Mouse (Mus musculus) ES-E14 (cell line): ENCODE data around the gene Cyp26b1. TPM values are rescaled to one million over a fixed set of nuclear protein-coding genes. Genes with fewer than 3 reads are reported as not detected.
"Not testable (repeated sequence)": the region's sequence is repeated elsewhere in the genome, so short reads cannot be mapped to it uniquely, and the experiment has no call there.

Experiments
- DNase-seq: peaks from one replicate; pipeline ENCODE4 v3.0.0-alpha.2; 2013; ENCODE audit warnings: low read depth, low spot score
- H3K27ac ChIP-seq: 2 replicates; pipeline ENCODE4 v1.5.1; 2012; ENCODE audit warnings: low read depth, mild to moderate bottlenecking, low read length, moderate library complexity, mixed read lengths; ENCODE audit not compliant: poor library complexity, insufficient read depth, severe bottlenecking
- H3K36me3 ChIP-seq: 2 replicates; pipeline ENCODE4 v1.6.1; 2012; ENCODE audit warnings: mild to moderate bottlenecking, low read length, moderate library complexity, mixed read lengths; ENCODE audit not compliant: control insufficient read depth, poor library complexity, insufficient read depth, severe bottlenecking
- H3K4me1 ChIP-seq, 2 experiments: fragments of 150-350 bp in 1 of 2; sonication (generic) in 1 of 2; 2 replicates each; pipeline ENCODE4 v1.6.1; 2012; ENCODE audit warnings: low read length in 2 of 2, mild to moderate bottlenecking in 1 of 2, mixed read lengths in 1 of 2; ENCODE audit not compliant: control insufficient read depth in 2 of 2, insufficient read depth in 2 of 2, poor library complexity in 1 of 2
- H3K4me3 ChIP-seq, 2 experiments: fragments of 150-350 bp in 1 of 2; sonication (generic) in 1 of 2; 2 replicates each; pipeline ENCODE4 v1.5.1; 2012; ENCODE audit warnings: low read length in 2 of 2, low read depth in 1 of 2, mild to moderate bottlenecking in 1 of 2, mixed read lengths in 1 of 2; ENCODE audit not compliant: insufficient read depth in 1 of 2, poor library complexity in 1 of 2, severe bottlenecking in 1 of 2
- H3K9ac ChIP-seq: 2 replicates; pipeline ENCODE4 v1.6.1; 2012; ENCODE audit warnings: low read depth, mild to moderate bottlenecking, low read length, mixed read lengths; ENCODE audit not compliant: poor library complexity, insufficient read depth, severe bottlenecking
- H3K9me3 ChIP-seq: fragments of 150-350 bp; sonication (generic); 2 replicates; pipeline ENCODE4 v1.6.1; 2012; ENCODE audit warnings: low read depth, mild to moderate bottlenecking, low read length; ENCODE audit not compliant: control insufficient read depth, insufficient read depth
- CHD2 ChIP-seq: IDR thresholded peaks from 2 replicates; pipeline ENCODE4 v1.6.1; 2014; ENCODE audit warnings: mild to moderate bottlenecking, low read depth, low read length, inconsistent platforms
- HCFC1 ChIP-seq: IDR thresholded peaks from 2 replicates; pipeline ENCODE4 v1.6.1; 2012; ENCODE audit warnings: low read length, inconsistent platforms, borderline replicate concordance; ENCODE audit not compliant: insufficient read depth
- MAFK ChIP-seq: IDR thresholded peaks from 2 replicates; pipeline ENCODE4 v1.6.1; 2014; ENCODE audit warnings: mild to moderate bottlenecking, low read depth, low read length, inconsistent platforms; ENCODE audit not compliant: insufficient read depth
- ZC3H11A ChIP-seq: IDR thresholded peaks from 2 replicates; pipeline ENCODE4 v1.6.1; 2012; ENCODE audit warnings: low read depth, mild to moderate bottlenecking, inconsistent platforms, low read length, borderline replicate concordance
- ZNF384 ChIP-seq: IDR thresholded peaks from 2 replicates; pipeline ENCODE4 v1.6.1; 2012; ENCODE audit warnings: low read depth, low read length, inconsistent platforms
- in situ Hi-C, 2 experiments: fragments of 600-800 bp; cut with MboI; formaldehyde crosslinking; loops; one replicate each; pipeline ENCODE4 v1.15.1; 2025; ENCODE audit warnings: low sequenced_read_pairs in 2 of 2, inconsistent platforms in 1 of 2; ENCODE audit not compliant: unreplicated experiment in 2 of 2
- total RNA-seq: library from RNA; depleted of rRNA; stranded (reverse); fragments of 300-350 nt; gene quantifications from 2 replicates; pipeline ENCODE4 v1.2.3, GENCODE M21; 2012

Gene Cyp26b1
- total RNA-seq, 1 experiment = 0.54 TPM

- H3K36me3 ChIP-seq = peaks cover 2% of the 10 kb centered on the region; the same call in 1 of the 2 replicates
- H3K4me3 ChIP-seq = no peak overlapping the region
- TF ChIP-seq CHD2 (no peak), ZNF384 (no peak), ZC3H11A (no peak), MAFK (no peak), HCFC1 (no peak)
- no peaks in the 10 kb centered on the region for H3K9me3 ChIP-seq
- no peaks in the 10 kb centered on the region for H3K4me1 ChIP-seq
- no peak overlapping the region for H3K9ac ChIP-seq
- no peak overlapping the region for H3K27ac ChIP-seq
- in situ Hi-C loops = no loop called here
- DNase-seq = no peak
These were observed 22.9 kb upstream of the Cyp26b1 start for GRCm38 (mm10) chr6:84616586-84616985.

- no peak for DNase-seq
- in situ Hi-C loops = no loop called here
- no peak for TF ChIP-seq CHD2
- TF ChIP-seq HCFC1 = no peak
- no peak for TF ChIP-seq MAFK
- TF ChIP-seq ZC3H11A = no peak
- TF ChIP-seq ZNF384 = no peak
- Histone ChIP-seq H3K9me3 (no peaks in the 10 kb centered on the region), H3K4me1 (no peaks in the 10 kb centered on the region), H3K4me3 (no peak overlapping the region), H3K27ac (no peak overlapping the region), H3K36me3 (no peaks in the 10 kb centered on the region), H3K9ac (no peak overlapping the region)
These were observed 19.9 kb upstream of the Cyp26b1 start for GRCm38 (mm10) chr6:84613561-84613960.

- Histone ChIP-seq H3K9me3 (no peaks in the 10 kb centered on the region), H3K9ac (no peak overlapping the region), H3K27ac (no peak overlapping the region), H3K4me3 (no peak overlapping the region), H3K4me1 (peaks cover 1 to 5% of the 10 kb centered on the region in 2 experiments; a peak in 1 of 4 replicates), H3K36me3 (no peaks in the 10 kb centered on the region)
- no peak for TF ChIP-seq ZC3H11A
- no peak for TF ChIP-seq CHD2
- TF ChIP-seq HCFC1 = no peak
- TF ChIP-seq MAFK = no peak
- TF ChIP-seq ZNF384 = no peak
- no peak for DNase-seq
- in situ Hi-C loops = no loop called here
These were observed 7.6 kb upstream of the Cyp26b1 start for GRCm38 (mm10) chr6:84601136-84601889.

- H3K36me3 ChIP-seq, H3K9me3 ChIP-seq, H3K9ac ChIP-seq, DNase-seq, H3K4me1 ChIP-seq, H3K27ac ChIP-seq, H3K4me3 ChIP-seq: not testable (repeated sequence)
- in situ Hi-C loops = loop anchor here (25.0 kb wide), 3 partner anchors 512 to 1537 kb away; partner anchors contain the start of genes Aup1 (in 1 of the 2), Dqx1 (in 1 of the 2), Emx1 (in 1 of the 2) and Htra2 (in 1 of the 2)
These were observed 5.6 kb upstream of the Cyp26b1 start for GRCm38 (mm10) chr6:84599296-84599695.

GRCm38 (mm10) chr6:84598725-84599124 is 5.0 kb upstream of the Cyp26b1 start:
- H3K9ac ChIP-seq = no peak overlapping the region
- in situ Hi-C loops = loop anchor here (25.0 kb wide), 3 partner anchors 511 to 1536 kb away; partner anchors contain the start of genes Aup1 (in 1 of the 2), Dqx1 (in 1 of the 2), Emx1 (in 1 of the 2) and Htra2 (in 1 of the 2)
- no peaks in the 10 kb centered on the region for H3K9me3 ChIP-seq
- no peak overlapping the region for H3K4me3 ChIP-seq
- H3K4me1 ChIP-seq = peaks cover 1 to 5% of the 10 kb centered on the region in 2 experiments; a peak in 1 of 4 replicates
- TF ChIP-seq ZC3H11A (no peak), CHD2 (no peak), ZNF384 (no peak), HCFC1 (no peak), MAFK (no peak)
- H3K36me3 ChIP-seq = no peaks in the 10 kb centered on the region
- no peak for DNase-seq
- no peak overlapping the region for H3K27ac ChIP-seq
